Mouse (Mus musculus) hindbrain, embryonic 15.5 days (tissue): ENCODE results near the gene Jmjd6. TPM values are rescaled to one million over a fixed set of nuclear protein-coding genes. Genes with fewer than 3 reads are reported as not detected.
"Not testable (repeated sequence)": the region's sequence is repeated elsewhere in the genome, so short reads cannot be mapped to it uniquely, and the experiment has no call there.

Source experiments
- ATAC-seq: fragments of 200-750 bp; cut with Nextera tagmentation; 2 replicates; pipeline ENCODE4 v1.8.0; 2017; ENCODE audit warnings: low read depth, moderate number of reproducible peaks, moderate TSS enrichment; ENCODE audit not compliant: low FRiP score
- H3K27ac ChIP-seq: fragments of 300-500 bp; sonication (generic); replicated peaks from 2 replicates; pipeline ENCODE4 v1.5.1; 2015; ENCODE audit warnings: mild to moderate bottlenecking, inconsistent platforms
- H3K27me3 ChIP-seq: fragments of 300-500 bp; sonication (generic); 2 replicates; pipeline ENCODE4 v1.6.1; 2015; ENCODE audit warnings: control low read depth, inconsistent platforms
- H3K36me3 ChIP-seq: fragments of 300-500 bp; sonication (generic); 2 replicates; pipeline ENCODE4 v1.6.1; 2015; ENCODE audit warnings: control low read depth, inconsistent platforms
- H3K4me1 ChIP-seq: fragments of 300-500 bp; sonication (generic); replicated peaks from 2 replicates; pipeline ENCODE4 v1.6.1; 2015; ENCODE audit warnings: control low read depth, inconsistent platforms
- H3K4me2 ChIP-seq: fragments of 300-500 bp; sonication (generic); 2 replicates; pipeline ENCODE4 v1.6.1; 2015; ENCODE audit warnings: moderate library complexity, mild to moderate bottlenecking, inconsistent platforms
- H3K4me3 ChIP-seq: fragments of 300-500 bp; sonication (generic); 2 replicates; pipeline ENCODE4 v1.5.1; 2015; ENCODE audit warnings: mild to moderate bottlenecking, inconsistent platforms
- H3K9ac ChIP-seq: fragments of 300-500 bp; sonication (generic); 2 replicates; pipeline ENCODE4 v1.6.1; 2015; ENCODE audit warnings: inconsistent platforms
- H3K9me3 ChIP-seq: fragments of 300-500 bp; sonication (generic); 2 replicates; pipeline ENCODE4 v1.6.1; 2016; ENCODE audit warnings: control low read depth, inconsistent platforms
- WGBS: fragments of 180-500 bp; shearing (Covaris S2); methylation state at CpG from one replicate; pipeline ENCODE4 v1.1.7; 2015; 5-methylcytosine and 5-hydroxymethylcytosine counted together
- polyA plus RNA-seq: library from polyadenylated mRNA; unstranded; fragments of >200 nt; fragmentation: Nextera tagmentation; extraction: Ambion mirVana; gene quantifications from 2 replicates; pipeline ENCODE4 v1.2.1, GENCODE M21; 2015

The Jmjd6 gene
- polyA plus RNA-seq, 1 experiment from 2014 or later, result 72.4 TPM

DNA sequence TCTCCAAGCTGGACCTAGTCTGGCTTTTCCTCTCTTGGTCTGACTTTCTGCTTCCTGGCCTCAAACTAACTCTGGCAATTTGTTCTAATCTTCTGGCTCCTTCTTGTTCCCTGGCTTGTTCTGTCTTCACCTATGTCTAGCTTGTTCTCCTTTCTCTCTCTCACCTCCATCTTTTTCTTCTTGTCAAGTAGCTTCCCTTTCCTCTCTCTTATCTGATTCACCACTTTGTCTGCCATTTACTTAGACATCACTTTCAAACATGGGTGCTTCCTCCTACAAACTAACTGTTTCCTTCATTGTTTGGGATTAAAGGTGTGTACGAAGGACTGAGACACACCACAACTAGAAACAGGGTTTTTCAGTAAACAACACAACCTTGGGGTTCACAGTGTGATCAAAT, 8.3 kb downstream of the Jmjd6 start:
- Histone ChIP-seq H3K27me3 (no peaks in the 10 kb centered on the region), H3K4me3 (no peak overlapping the region), H3K36me3 (peaks cover 44% of the 10 kb centered on the region), H3K27ac (no peak overlapping the region), H3K4me2 (no peak overlapping the region), H3K4me1 (peaks cover 10% of the 10 kb centered on the region), H3K9me3 (no peaks in the 10 kb centered on the region), H3K9ac (no peak overlapping the region)
- ATAC-seq, result no peak
- WGBS, result 100% methylated on average over 1 of the region's 1 CpGs

DNA sequence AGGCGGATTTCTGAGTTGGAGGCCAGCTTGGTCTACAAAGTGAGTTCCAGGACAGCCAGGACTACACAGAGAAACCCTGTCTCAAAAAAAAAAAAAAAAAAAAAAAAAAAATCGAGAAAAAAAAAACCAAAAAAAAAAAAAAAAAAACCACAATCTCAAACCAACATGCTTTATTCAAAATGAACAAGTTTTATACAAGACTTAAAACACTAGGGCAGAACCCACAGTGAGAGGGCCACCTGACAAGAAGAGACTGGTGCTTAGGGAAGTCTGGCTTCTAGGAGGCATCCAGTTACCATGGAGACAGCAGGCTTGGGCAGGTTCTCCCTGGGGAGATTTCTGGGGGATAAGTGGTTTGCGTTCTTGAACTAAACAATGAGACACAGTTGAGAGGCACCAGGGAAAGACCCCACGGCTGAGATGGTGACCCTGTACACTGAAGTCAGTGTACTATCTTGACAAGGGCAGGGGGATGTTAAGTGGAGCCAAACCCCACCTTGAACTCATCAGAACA, 11.0 kb downstream of the Jmjd6 start:
- H3K27me3 ChIP-seq, result no peaks in the 10 kb centered on the region
- H3K4me1 ChIP-seq, result peaks cover 17% of the 10 kb centered on the region
- WGBS, result 34% methylated on average over 3 of the region's 4 CpGs
- H3K27ac ChIP-seq, result no peak overlapping the region
- no peak for ATAC-seq
- H3K36me3 ChIP-seq, result peaks cover 24% of the 10 kb centered on the region
- no peak overlapping the region for H3K4me2 ChIP-seq
- H3K9me3 ChIP-seq, result no peaks in the 10 kb centered on the region
- H3K9ac ChIP-seq, result no peak overlapping the region
- H3K4me3 ChIP-seq, result no peak overlapping the region

DNA sequence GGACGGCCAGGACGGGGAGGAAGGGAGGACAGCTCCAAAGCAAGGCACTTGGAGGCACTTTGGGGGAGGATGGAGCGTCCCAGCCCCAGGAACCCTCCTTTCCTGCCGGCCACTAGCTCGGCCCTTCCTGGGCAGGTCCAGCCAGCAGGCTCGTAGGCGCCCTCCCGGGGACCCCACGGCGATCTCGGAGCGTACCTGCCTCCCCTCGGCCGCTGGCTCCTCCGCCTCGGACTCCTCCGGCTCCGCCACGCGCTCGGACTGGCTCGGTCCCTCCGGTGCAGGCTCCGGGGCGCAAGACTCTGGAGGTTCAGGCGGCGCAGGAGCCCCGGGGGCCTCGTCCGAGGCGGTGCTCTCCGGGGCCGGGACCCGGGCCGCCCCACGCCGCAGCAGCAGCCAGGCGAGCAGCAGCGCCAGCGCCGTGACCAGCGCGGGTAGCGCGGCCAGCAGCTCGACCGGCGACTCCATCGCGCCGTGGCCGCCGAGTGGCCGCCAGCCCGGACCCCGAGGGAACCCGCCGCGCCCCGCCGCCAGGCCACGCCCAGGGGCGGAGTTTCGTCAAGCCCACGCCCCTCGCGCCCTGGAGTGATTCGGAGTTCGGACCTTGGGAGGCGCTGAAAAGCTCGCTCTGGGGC, 15.6 kb downstream of the Jmjd6 start, which contains the start of gene Mxra7:
TSS of gene Mxra7 (minus strand) at position 513 of the 632 bp plus-strand sequence.
- ATAC-seq, result peak; percentile 46
- H3K4me1 ChIP-seq, result peaks cover 39% of the 10 kb centered on the region
- peak within 1 kb of the TSS; percentile 60 for H3K4me3 ChIP-seq
- H3K36me3 ChIP-seq, result no peaks in the 10 kb centered on the region
- H3K27ac ChIP-seq, result peak within 1 kb of the TSS; percentile 77
- under 1% methylated on average over 62 of the region's 71 CpGs for WGBS
- H3K9ac ChIP-seq, result peak within 1 kb of the TSS; percentile 80
- no peaks in the 10 kb centered on the region for H3K27me3 ChIP-seq
- H3K9me3 ChIP-seq, result no peaks in the 10 kb centered on the region
- H3K4me2 ChIP-seq, result peak within 1 kb of the TSS; percentile 84

DNA sequence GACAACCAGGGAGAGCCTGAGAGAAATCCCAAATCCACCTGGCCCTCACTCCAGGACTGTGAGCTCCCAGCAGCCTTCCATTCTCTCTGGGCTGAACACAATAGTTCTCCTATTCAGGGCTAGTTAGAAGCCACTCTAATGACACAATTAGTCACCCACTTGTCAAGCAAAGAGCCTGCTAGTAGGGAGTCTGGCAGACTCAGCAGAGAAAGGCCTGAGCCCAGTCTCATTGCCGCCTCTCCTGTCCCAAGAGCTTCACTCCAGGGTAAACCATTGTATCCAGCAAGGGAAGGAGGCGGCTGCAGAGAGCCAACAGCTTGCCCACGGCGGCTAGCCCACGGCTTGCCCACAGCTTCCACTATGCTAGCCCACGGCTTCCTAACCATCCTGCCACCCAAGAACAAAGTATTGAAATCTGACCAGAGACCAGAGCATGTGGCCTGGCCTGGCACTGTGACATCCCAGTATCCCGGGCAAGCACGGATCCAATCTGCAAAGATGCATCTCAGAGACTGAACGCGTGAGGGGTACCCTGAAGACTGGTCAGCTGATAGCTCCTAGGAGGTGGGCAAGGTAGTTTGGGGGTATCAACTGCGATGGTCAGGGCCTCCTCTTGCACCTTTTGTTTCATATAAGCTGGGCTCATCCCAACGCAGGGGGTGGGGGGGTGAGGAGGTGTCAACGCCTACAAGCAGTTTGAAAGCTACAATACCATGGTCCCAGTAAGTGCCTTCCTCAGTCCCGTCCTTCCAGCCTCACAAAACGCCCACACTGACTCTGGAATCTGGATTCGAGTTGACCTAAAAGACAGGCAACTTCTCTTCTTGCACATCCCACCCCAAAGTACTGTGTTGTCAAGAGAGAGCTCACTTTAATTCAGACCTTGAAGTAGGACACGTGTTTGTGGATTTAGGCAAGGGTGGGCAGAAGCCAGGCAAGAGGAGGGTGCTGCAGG, 16.4 kb downstream of the Jmjd6 start:
- 7% methylated on average over 17 of the region's 17 CpGs for WGBS
- H3K27ac ChIP-seq, result peak overlapping the region; percentile 77
- 0 out of 2 replicates have a peak, but pooled peaks have one; percentile 16 for ATAC-seq
- H3K9me3 ChIP-seq, result no peaks in the 10 kb centered on the region
- H3K4me1 ChIP-seq, result peaks cover 41% of the 10 kb centered on the region
- H3K27me3 ChIP-seq, result no peaks in the 10 kb centered on the region
- H3K4me2 ChIP-seq, result peak overlapping the region; percentile 84
- H3K4me3 ChIP-seq, result peak overlapping the region; percentile 60
- H3K9ac ChIP-seq, result peak overlapping the region; percentile 80
- no peaks in the 10 kb centered on the region for H3K36me3 ChIP-seq

DNA sequence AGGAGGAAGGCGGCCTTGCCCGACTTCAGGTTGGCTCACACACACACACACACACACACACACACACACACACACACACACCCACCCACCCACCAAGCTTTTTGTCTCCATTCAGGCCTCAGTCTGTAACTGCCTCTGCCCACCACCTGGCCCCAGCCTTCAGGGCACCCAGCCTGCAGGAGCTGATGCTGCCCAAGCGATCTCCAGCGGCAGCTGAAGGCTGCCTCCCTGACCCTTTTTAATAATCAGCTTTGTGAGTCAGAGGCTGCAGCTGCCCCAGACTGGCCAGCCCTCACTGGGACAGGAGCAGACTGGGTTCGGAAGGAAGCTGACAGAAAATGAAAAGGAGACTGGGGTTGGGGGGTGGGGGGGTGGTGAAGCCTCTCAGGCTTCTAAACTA, 18.0 kb downstream of the Jmjd6 start:
- ATAC-seq, result no peak
- peak overlapping the region; percentile 84 for H3K4me2 ChIP-seq
- H3K27ac ChIP-seq, result peak overlapping the region; percentile 31; the same call in 1 of the 2 replicates
- H3K4me1 ChIP-seq, result peaks cover 47% of the 10 kb centered on the region
- peak overlapping the region; percentile 8; the same call in 1 of the 2 replicates for H3K4me3 ChIP-seq
- H3K9ac ChIP-seq, result no peak overlapping the region
- H3K9me3 ChIP-seq, result no peaks in the 10 kb centered on the region
- WGBS, result 27% methylated on average over 5 of the region's 5 CpGs
- H3K27me3 ChIP-seq, result no peaks in the 10 kb centered on the region
- no peaks in the 10 kb centered on the region for H3K36me3 ChIP-seq

DNA sequence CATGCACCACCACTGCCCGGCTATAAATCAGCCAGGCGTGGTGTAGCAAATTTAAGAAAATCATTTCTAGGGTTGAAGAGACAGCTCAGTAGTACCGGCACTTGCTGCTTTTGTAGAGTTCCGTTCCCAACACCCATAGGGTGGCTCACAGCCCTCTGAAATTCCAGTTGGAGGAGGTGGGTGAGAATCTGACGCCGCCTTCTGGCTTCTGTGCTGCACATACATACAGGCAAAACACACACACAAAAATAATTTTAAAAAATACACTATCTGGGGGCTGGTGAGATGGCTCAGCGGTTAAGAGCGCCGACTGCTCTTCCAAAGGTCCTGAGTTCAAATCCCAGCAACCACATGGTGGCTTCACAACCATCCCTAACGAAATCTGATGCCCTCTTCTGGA, 19.4 kb downstream of the Jmjd6 start:
- WGBS, result 95% methylated on average over 10 of the region's 10 CpGs
- H3K4me1 ChIP-seq, result peaks cover 52% of the 10 kb centered on the region
- not testable (repeated sequence) for H3K27ac ChIP-seq, H3K36me3 ChIP-seq, H3K27me3 ChIP-seq, H3K4me3 ChIP-seq, ATAC-seq, H3K9me3 ChIP-seq, H3K4me2 ChIP-seq, H3K9ac ChIP-seq

DNA sequence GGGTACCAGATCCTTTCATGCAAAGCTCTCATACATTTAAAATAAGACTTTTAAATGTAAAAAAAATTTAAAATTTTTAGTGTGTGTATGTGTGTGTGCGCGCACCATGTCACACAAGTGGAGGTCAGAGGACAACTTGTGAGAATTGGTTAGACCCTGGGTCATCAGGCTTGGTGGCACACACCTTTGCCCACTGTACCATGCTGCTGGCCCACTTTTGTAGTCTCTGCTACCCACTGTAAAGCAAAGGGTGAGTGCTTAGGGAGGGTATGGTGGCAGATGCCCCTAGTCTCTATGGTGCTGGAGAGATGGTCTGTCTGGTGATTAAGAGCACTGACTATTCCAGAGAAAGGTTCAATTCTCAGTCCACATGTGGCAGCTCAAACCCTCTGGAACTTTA, 20.0 kb downstream of the Jmjd6 start:
- H3K4me1 ChIP-seq, result peaks cover 51% of the 10 kb centered on the region
- 98% methylated on average over 2 of the region's 2 CpGs for WGBS
- no peak overlapping the region for H3K27ac ChIP-seq
- no peaks in the 10 kb centered on the region for H3K9me3 ChIP-seq
- no peak for ATAC-seq
- H3K36me3 ChIP-seq, result no peaks in the 10 kb centered on the region
- H3K4me3 ChIP-seq, result no peak overlapping the region
- H3K4me2 ChIP-seq, result no peak overlapping the region
- H3K9ac ChIP-seq, result no peak overlapping the region
- H3K27me3 ChIP-seq, result no peaks in the 10 kb centered on the region

DNA sequence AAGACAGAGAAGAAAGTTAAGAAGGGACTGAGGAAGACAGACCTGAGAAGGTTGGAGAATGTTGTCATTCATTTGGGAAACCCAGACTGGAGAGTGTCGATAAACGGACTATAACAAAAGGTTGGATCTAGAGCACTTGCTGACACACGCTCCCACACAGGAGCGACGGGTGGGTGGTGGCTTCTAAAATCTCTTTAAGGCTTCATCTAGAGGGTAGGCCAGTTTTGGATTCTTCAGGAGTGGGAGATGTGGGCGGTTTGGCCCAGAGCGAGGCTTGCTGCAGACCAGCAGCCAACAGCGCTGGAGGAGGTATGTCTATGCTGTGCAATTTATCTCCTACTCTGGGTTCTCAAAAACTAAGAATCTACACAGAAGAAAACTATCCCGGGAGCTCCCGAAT, 20.6 kb downstream of the Jmjd6 start:
- H3K4me1 ChIP-seq, result peaks cover 48% of the 10 kb centered on the region
- no peak overlapping the region for H3K4me3 ChIP-seq
- H3K27me3 ChIP-seq, result no peaks in the 10 kb centered on the region
- WGBS, result 92% methylated on average over 10 of the region's 10 CpGs
- no peaks in the 10 kb centered on the region for H3K36me3 ChIP-seq
- H3K9ac ChIP-seq, result no peak overlapping the region
- no peak overlapping the region for H3K4me2 ChIP-seq
- no peaks in the 10 kb centered on the region for H3K9me3 ChIP-seq
- no peak for ATAC-seq
- H3K27ac ChIP-seq, result no peak overlapping the region

DNA sequence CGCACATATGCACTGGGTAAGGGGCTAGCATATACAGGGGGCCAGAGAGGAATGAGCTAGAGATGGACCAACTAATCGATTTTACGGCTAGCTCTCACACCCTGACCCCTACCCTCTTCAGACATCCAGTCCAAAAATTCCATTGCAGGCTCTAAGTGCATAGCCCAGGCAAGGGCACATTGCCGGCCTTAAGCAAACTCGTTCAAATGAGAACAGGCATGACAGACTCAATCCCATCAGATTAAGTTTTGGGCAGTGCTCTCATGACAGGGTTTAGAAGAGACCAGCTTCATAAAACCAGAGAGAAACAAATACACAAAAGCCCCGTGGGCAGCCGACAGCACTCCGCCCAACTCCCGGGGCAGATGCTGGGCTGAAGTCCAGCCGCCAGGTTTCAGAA, 21.0 kb downstream of the Jmjd6 start:
- H3K4me1 ChIP-seq, result peaks cover 44% of the 10 kb centered on the region
- no peak for ATAC-seq
- no peak overlapping the region for H3K4me2 ChIP-seq
- H3K9ac ChIP-seq, result no peak overlapping the region
- no peak overlapping the region for H3K4me3 ChIP-seq
- no peaks in the 10 kb centered on the region for H3K27me3 ChIP-seq
- no peaks in the 10 kb centered on the region for H3K36me3 ChIP-seq
- no peaks in the 10 kb centered on the region for H3K9me3 ChIP-seq
- 60% methylated on average over 10 of the region's 10 CpGs for WGBS
- no peak overlapping the region for H3K27ac ChIP-seq

DNA sequence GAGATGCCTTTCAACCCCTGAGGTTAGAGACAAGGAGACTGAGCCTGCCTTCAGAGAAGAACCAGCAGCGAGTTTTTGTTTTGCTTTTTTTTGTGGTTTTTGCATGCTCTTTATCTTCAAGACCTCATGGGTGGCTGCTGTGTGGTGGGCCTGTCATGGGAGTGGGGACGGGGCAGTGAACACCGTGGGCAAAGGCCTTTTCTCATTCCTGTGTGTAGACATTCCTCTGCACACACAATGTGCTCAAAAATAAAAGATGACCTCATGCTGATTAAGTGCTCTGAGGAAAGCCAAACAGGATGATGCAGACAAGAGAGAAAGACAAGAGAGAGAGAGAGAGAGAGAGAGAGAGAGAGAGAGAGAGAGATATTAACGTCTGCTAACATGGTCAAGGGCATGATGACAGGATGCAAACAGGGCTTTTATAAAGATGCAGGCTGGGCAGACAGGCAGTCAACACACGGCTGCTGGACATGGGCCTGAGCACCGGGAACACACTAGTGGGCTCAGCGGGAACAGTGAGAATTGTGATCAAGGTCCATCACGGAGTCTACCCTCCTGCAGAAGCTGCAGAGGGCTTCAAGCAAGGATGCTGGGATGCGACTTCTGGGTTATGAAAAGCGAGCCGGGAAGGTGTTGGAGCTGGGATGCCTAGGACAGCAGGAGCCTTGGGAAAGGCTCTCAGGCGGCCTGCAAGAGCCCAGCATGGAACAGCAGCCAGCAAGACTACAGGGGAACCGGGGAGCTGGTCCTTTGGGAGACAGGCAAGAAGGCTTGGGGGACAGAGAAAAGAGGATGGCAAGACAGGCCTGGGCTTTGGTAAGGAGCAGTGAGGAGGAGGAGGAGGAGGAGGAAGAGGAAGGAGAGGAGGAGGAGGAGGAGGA, 21.9 kb downstream of the Jmjd6 start:
- no peak overlapping the region for H3K4me3 ChIP-seq
- WGBS, result 45% methylated on average over 13 of the region's 13 CpGs
- H3K4me1 ChIP-seq, result peaks cover 34% of the 10 kb centered on the region
- no peak overlapping the region for H3K9ac ChIP-seq
- no peak overlapping the region for H3K4me2 ChIP-seq
- H3K27me3 ChIP-seq, result no peaks in the 10 kb centered on the region
- no peak for ATAC-seq
- H3K9me3 ChIP-seq, result no peaks in the 10 kb centered on the region
- H3K36me3 ChIP-seq, result no peaks in the 10 kb centered on the region
- H3K27ac ChIP-seq, result no peak overlapping the region

DNA sequence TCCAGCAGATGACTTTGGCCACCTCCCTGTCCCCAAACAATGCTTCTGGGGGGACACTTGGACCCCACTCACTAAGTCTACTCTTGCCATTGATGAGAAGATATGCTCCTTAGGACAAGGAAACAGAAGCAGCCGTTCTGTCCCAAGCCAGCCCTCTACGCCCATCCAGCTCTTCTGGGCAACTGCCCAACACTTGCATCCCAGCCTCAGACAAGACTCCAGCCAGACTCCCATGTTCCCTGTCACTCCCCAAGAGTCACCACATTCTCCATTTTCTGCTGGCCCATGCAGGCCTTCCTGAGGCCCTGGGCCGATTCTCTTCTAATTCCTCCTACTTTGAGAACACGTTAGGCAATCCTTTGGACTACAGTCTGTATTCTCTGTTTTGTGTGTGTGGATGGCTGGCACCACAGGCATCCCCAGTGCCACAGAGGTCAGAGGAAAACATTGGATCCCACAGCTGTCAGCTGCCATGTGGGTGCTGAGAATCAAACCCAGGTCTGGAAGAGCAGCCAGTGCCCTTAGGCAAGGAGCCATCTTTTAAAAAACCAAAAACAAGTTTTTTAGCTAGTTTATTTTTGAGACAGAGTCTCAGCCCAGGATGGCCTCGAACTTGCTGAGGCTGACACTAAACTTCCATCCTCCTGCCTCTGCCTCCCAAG, 23.2 kb downstream of the Jmjd6 start:
- H3K4me3 ChIP-seq, result no peak overlapping the region
- no peak overlapping the region for H3K4me2 ChIP-seq
- no peaks in the 10 kb centered on the region for H3K36me3 ChIP-seq
- no peaks in the 10 kb centered on the region for H3K9me3 ChIP-seq
- H3K27ac ChIP-seq, result no peak overlapping the region
- ATAC-seq, result no peak
- WGBS, result 82% methylated on average over 5 of the region's 5 CpGs
- peaks cover 28% of the 10 kb centered on the region for H3K4me1 ChIP-seq
- no peaks in the 10 kb centered on the region for H3K27me3 ChIP-seq
- H3K9ac ChIP-seq, result no peak overlapping the region
